Mouse (Mus musculus): Measurements from ENCODE around the gene Ccdc77. TPM values are rescaled to one million over a fixed set of nuclear protein-coding genes. Genes with fewer than 3 reads are reported as not detected.

Gene Ccdc77
- 13.0 and 15.1 TPM in 2 replicates for polyA plus RNA-seq (2015; fragmentation: Nextera tagmentation; extraction: Ambion mirVana)

- Histone ChIP-seq H3K36me3 (peaks cover 16% of the 10 kb centered on the region), H3K9ac (replicated peaks) (peak within 1 kb of the TSS; percentile 94), H3K27me3 (no peaks in the 10 kb centered on the region), H3K27ac (replicated peaks) (peak within 1 kb of the TSS; percentile 97), H3K9me3 (no peaks in the 10 kb centered on the region), H3K4me2 (replicated peaks) (peak within 1 kb of the TSS; percentile 95), H3K4me1 (peaks cover 19% of the 10 kb centered on the region), H3K4me3 (peak within 1 kb of the TSS; percentile 100)
- ATAC-seq (replicated peaks): peak; percentile 98
- under 1% methylated on average over 71 of the region's 71 CpGs for whole genome bisulfite sequencing
These were observed at the start of gene Ccdc77, which contains the start of gene Kdm5a for GRCm38 (mm10) chr6:120363688-120364522. Gene Ccdc77 (minus strand): TSS chr6:120364374. Gene Kdm5a (plus strand): TSS chr6:120364124.

DNA sequence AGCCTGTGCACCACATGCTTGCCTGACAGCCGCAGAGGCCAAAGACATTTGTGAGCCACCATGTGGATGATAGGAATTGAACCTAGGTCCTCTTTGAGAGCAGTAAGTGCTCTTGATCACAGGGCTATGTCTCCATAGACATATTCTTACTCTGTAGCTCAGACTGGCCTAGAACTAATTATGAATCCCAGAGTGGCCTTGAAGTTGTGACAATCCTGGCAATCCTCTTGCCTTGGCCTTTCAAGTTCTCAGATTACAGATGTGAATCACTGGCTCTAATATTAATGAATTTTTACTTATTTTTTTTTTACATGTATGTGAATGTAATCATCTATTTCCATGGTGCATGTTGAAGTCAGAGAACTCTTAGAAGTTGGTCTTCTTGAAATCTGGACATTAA, 39.8 kb upstream of the Ccdc77 start:
- no peak overlapping the region for H3K27ac ChIP-seq (replicated peaks)
- no peaks in the 10 kb centered on the region for H3K9me3 ChIP-seq
- no peaks in the 10 kb centered on the region for H3K27me3 ChIP-seq
- 97% methylated on average over 1 of the region's 1 CpGs for WGBS
- H3K9ac ChIP-seq (replicated peaks): no peak overlapping the region
- H3K36me3 ChIP-seq: peaks cover 79% of the 10 kb centered on the region
- H3K4me3 ChIP-seq: no peak overlapping the region
- no peak overlapping the region for H3K4me2 ChIP-seq (replicated peaks)
- H3K4me1 ChIP-seq: no peaks in the 10 kb centered on the region
- ATAC-seq (replicated peaks): no peak

DNA sequence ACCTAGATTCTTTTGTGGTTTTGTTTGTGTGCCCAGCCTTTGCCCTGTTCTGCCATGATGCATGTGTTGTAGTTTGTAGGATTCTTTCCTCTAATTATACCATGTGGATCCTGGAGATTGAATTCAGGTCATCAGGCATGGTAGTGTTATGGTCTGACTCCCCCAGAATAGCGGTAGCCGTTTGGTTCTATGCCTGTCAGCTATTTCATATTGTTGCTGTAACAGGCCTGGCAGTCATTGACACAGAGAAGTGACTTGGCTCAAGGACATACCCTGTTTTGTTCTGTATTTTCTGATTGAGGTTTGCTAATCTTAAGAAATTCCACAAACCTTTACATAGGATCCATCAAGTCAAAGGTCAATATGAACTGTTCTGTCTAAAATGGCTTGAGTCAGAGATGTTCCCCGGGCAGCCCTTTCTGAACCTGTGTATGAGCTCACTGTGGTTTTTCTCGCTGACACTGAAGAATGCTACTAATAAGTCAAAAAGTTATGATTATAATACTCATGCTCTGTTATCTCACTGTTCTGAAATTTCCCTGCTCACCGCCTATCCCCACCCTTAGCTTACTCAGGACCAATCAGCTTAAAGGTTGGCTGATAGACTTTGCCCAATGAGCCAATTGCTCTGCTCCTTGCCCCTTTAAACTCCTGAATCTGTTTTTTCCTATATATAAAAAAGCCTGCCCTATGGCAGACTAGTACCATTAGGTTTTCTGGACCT, 31.6 kb upstream of the Ccdc77 start:
- Histone ChIP-seq H3K4me1 (no peaks in the 10 kb centered on the region), H3K27me3 (no peaks in the 10 kb centered on the region), H3K27ac (replicated peaks) (no peak overlapping the region), H3K4me2 (replicated peaks) (no peak overlapping the region), H3K36me3 (peaks cover 83% of the 10 kb centered on the region), H3K4me3 (no peak overlapping the region), H3K9ac (replicated peaks) (no peak overlapping the region), H3K9me3 (no peaks in the 10 kb centered on the region)
- WGBS: 88% methylated on average over 5 of the region's 5 CpGs
- no peak for ATAC-seq (replicated peaks)

GRCm38 (mm10) chr6:120392811-120393210, 28.6 kb upstream of the Ccdc77 start:
- Histone ChIP-seq H3K27ac (replicated peaks) (no peak overlapping the region), H3K4me1 (no peaks in the 10 kb centered on the region), H3K4me3 (no peak overlapping the region), H3K9me3 (no peaks in the 10 kb centered on the region), H3K27me3 (no peaks in the 10 kb centered on the region), H3K4me2 (replicated peaks) (no peak overlapping the region), H3K9ac (replicated peaks) (no peak overlapping the region), H3K36me3 (peaks cover 80% of the 10 kb centered on the region)
- ATAC-seq (replicated peaks): no peak
- 94% methylated on average over 2 of the region's 2 CpGs for WGBS

DNA sequence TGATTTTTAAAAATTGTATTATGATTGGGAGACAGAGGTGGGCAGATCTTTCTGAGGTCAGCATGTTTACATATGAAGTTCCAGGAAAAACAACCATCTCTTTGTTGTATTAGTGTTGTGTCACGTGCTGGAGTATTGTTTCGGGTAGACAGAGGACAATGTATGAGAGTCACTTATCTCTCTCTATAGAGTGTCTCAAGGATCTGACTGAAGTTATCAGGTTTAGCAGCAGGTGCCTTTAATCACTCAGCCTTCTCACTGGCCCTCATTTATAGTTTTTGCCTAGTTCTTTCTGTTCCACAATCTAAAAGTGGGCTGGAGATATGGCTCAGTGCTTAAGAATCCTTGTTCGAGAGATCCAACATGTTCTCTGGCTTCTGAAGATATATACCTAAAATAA, 25.9 kb upstream of the Ccdc77 start:
- no peaks in the 10 kb centered on the region for H3K9me3 ChIP-seq
- H3K36me3 ChIP-seq: peaks cover 68% of the 10 kb centered on the region
- no peak overlapping the region for H3K4me2 ChIP-seq (replicated peaks)
- H3K4me3 ChIP-seq: no peak overlapping the region
- ATAC-seq (replicated peaks): no peak
- no peak overlapping the region for H3K27ac ChIP-seq (replicated peaks)
- no peaks in the 10 kb centered on the region for H3K27me3 ChIP-seq
- no peak overlapping the region for H3K9ac ChIP-seq (replicated peaks)
- H3K4me1 ChIP-seq: no peaks in the 10 kb centered on the region
- WGBS: 89% methylated on average over 3 of the region's 3 CpGs

GRCm38 (mm10) chr6:120376736-120377135, 12.6 kb upstream of the Ccdc77 start:
- peaks cover 79% of the 10 kb centered on the region for H3K36me3 ChIP-seq
- no peak overlapping the region for H3K9ac ChIP-seq (replicated peaks)
- no peaks in the 10 kb centered on the region for H3K4me1 ChIP-seq
- 95% methylated on average over 2 of the region's 2 CpGs for WGBS
- no peak overlapping the region for H3K27ac ChIP-seq (replicated peaks)
- ATAC-seq (replicated peaks): no peak
- H3K4me3 ChIP-seq: no peak overlapping the region
- no peak overlapping the region for H3K4me2 ChIP-seq (replicated peaks)
- no peaks in the 10 kb centered on the region for H3K27me3 ChIP-seq
- H3K9me3 ChIP-seq: no peaks in the 10 kb centered on the region

DNA sequence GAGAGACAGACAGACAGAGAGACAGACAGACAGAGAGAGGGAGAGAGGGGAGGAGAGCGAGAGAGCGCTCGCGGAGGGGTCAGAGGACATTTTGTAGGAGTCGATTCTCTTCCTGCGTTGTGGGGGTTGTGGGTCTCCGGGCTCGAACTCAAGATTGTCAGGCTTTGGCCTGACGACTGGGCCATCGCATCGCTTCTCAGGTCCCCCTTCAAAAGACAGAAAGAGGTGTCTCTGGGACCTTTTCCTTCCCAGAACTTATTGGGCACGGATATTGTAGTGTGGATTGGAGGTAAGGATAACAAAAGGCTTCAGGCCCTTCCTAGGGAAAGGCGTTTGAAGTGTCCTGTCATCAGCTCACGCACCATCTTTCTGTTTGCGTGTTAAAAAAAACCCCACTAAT, 877 bp upstream of the Ccdc77 start:
- Histone ChIP-seq H3K27ac (replicated peaks) (no peak overlapping the region), H3K4me3 (peak overlapping the region; percentile 100), H3K27me3 (no peaks in the 10 kb centered on the region), H3K4me2 (replicated peaks) (peak overlapping the region; percentile 95), H3K9ac (replicated peaks) (peak overlapping the region; percentile 94), H3K4me1 (peaks cover 19% of the 10 kb centered on the region), H3K36me3 (peaks cover 27% of the 10 kb centered on the region), H3K9me3 (no peaks in the 10 kb centered on the region)
- WGBS: 5% methylated on average over 15 of the region's 15 CpGs
- no peak for ATAC-seq (replicated peaks)

- Histone ChIP-seq H3K4me2 (replicated peaks) (peak overlapping the region; percentile 95), H3K4me3 (peak overlapping the region; percentile 100), H3K27me3 (no peaks in the 10 kb centered on the region), H3K4me1 (peaks cover 19% of the 10 kb centered on the region), H3K27ac (replicated peaks) (peak overlapping the region; percentile 97), H3K9ac (replicated peaks) (peak overlapping the region; percentile 94), H3K9me3 (no peaks in the 10 kb centered on the region), H3K36me3 (peaks cover 22% of the 10 kb centered on the region)
- WGBS: under 1% methylated on average over 30 of the region's 31 CpGs
- peak; percentile 3; the same call in 1 of the 2 replicates for ATAC-seq (replicated peaks)
These were observed 340 bp upstream of the Ccdc77 start for GRCm38 (mm10) chr6:120364523-120364905.

GRCm38 (mm10) chr6:120362774-120363687, 1.1 kb downstream of the Ccdc77 start:
- peak overlapping the region; percentile 100 for H3K4me3 ChIP-seq
- peaks cover 8% of the 10 kb centered on the region for H3K36me3 ChIP-seq
- peak overlapping the region; percentile 94 for H3K9ac ChIP-seq (replicated peaks)
- peak overlapping the region; percentile 78 for H3K4me2 ChIP-seq (replicated peaks)
- no peak for ATAC-seq (replicated peaks)
- H3K9me3 ChIP-seq: no peaks in the 10 kb centered on the region
- WGBS: 23% methylated on average over 15 of the region's 15 CpGs
- H3K27ac ChIP-seq (replicated peaks): peak overlapping the region; percentile 97
- no peaks in the 10 kb centered on the region for H3K27me3 ChIP-seq
- H3K4me1 ChIP-seq: peaks cover 19% of the 10 kb centered on the region

DNA sequence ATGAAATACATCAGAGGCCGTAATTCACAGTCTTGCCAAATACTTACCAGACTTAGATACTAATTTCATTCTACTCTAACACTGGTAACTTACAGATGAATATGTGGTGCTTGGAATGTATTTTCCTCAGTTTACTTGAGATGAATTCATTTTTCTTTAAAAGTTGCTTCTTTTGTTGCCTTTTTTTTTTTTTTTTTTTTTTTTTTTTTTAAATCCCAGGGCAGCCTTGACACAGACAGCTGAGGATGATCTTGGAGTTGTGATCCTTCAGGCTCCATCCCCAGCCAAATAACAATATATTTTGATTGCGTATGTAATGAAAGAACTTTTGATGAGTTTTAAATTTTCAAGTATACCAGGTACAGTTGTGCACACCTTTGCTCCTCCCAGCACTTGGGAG, 2.0 kb downstream of the Ccdc77 start:
- no peak overlapping the region for H3K9ac ChIP-seq (replicated peaks)
- H3K27ac ChIP-seq (replicated peaks): no peak overlapping the region
- ATAC-seq (replicated peaks): no peak
- H3K4me2 ChIP-seq (replicated peaks): no peak overlapping the region
- H3K9me3 ChIP-seq: no peaks in the 10 kb centered on the region
- H3K4me1 ChIP-seq: peaks cover 19% of the 10 kb centered on the region
- H3K27me3 ChIP-seq: no peaks in the 10 kb centered on the region
- 95% methylated on average over 2 of the region's 2 CpGs for WGBS
- no peak overlapping the region for H3K4me3 ChIP-seq
- no peaks in the 10 kb centered on the region; the same call in 1 of the 2 replicates for H3K36me3 ChIP-seq
